Mouse (Mus musculus): ENCODE data around the gene Krt20. TPM values are rescaled to one million over a fixed set of nuclear protein-coding genes. Genes with fewer than 3 reads are reported as not detected.
A peak's percentile ranks its signal among the peaks of the same experiment; 100 is the strongest.

Krt20 gene
- polyA plus RNA-seq, 1 experiment = 63.6 TPM

GRCm38 (mm10) chr11:99413247-99413646 lies 24.7 kb downstream of the Krt20 start:
- DNase-seq (ENCODE audit: low spot score) = no peak

DNA sequence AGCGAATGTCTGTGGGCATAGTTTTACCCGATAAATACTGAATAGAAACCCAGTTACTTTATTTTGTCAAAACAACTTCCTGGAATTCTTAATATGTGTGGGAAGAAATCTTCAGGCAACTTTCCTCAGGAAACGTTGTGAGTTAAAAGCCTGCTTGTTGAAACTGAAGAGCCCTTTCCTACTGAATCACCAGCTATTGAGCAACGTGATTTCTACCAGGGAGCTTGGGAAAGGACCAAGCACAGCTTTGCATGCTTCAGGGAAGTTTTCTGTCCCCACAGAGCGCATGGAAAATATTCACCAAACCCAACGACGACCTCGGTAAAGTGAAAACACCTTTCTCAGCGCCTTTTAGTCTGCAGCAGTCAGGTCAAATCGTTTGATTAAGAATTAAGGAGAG lies 31.8 kb downstream of the Krt20 start:
- no peak for DNase-seq (ENCODE audit: low spot score)

- DNase-seq (ENCODE audit: low spot score) = no peak
Observed at GRCm38 (mm10) chr11:99399956-99400549, 37.9 kb downstream of the Krt20 start.

- no peak for DNase-seq (ENCODE audit: low spot score)
Observed at GRCm38 (mm10) chr11:99398832-99399231, 39.1 kb downstream of the Krt20 start.

DNA sequence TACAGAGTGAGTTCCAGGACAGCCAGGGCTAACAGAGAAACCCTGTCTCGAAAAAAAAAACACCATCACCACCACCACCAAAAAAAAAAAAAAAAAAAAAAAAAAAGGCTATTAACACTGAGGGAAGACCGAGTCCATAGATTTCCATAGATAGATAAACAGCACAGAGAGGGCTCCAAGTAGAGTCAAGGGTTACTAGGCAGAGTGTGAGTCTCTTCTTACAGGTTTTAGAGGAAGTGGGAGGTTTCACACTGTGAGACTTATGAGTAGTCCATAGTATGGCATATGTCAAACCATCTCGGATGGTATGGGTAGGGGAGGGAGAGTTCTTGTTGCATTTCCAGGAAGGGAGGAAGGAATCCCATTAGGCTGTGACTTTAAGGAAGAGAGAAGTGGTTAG lies 39.9 kb downstream of the Krt20 start:
- DNase-seq (ENCODE audit: low spot score) = no peak

DNA sequence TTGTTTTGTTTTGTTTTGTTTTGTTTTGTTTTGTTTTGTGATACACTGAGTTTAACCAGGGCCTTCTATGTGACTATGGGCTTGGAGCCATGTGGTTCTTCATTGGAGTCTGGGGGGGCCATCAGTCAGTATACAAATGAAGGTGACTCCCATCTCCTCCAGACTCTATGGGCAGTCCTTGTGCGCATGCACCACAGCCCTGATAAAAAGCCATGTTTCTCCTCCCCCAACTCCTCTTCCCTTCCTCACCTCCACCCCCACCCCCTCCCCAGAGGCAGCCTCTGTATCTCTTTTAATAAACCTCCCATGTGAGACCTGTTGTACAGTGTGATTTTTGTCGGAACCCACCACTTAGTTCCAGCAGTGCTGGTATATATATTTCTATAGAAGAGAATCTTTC lies 41.3 kb downstream of the Krt20 start:
- no peak for DNase-seq (ENCODE audit: low spot score)

GRCm38 (mm10) chr11:99396034-99396433 lies 41.9 kb downstream of the Krt20 start:
- no peak for DNase-seq (ENCODE audit: low spot score)

DNA sequence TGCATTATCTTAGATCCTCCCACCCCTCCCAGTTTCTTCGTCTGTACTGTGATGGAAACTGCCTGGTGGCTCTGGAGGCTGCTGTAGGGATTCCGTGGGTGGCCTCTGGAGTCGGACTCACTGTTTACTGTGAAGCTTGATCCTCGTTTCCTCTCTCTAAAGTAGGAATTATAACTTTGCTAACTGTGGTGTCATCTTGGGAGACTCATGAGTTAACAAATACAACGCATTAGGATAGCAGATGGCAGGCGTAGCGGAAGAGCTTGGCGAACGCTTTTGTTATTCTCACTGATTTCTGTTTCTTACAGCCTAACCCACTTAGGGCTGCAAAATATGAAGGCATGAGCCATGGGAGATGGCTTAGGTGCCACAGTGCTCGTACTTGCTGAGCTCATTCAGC lies 45.5 kb downstream of the Krt20 start:
- DNase-seq (ENCODE audit: low spot score) = no peak

DNA sequence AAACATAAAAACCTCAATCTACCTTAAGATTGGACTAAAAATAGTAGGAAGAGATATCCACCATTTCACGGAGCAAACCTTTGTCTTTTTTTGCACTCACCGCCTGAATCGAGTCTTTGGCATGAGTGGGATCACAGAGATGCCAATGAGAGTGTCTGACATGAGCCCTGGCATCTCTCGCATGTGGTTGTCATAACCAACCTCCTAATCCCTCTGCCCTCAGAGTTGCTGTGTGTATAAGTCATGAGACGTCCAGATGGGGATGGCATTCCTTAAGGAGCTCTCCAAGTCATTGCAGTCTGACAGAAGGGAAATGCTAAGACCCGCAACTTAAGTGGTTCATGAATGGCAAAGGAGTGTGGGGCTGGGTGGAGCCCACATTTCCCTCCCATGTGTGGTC lies 46.6 kb downstream of the Krt20 start:
- no peak for DNase-seq (ENCODE audit: low spot score)

DNA sequence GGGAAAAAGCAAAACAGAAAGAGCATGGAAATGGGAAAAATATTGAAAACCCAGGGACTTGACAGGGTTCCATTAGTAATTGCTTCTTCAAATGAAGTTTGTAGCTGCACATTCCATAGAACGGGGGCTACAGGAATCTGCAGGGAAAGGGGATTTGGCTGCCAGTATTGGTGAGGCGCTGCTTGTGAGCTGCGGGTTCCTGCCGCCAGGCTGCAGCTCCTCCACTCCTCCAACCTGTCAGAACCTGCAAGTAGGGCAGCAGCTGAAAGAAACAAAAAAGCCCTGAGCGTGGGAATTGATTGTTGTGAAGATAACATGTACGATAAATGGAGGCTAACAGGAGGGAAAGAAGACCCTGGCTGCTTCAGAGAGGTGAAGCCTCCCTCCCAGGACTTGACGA lies 47.1 kb downstream of the Krt20 start:
- DNase-seq (ENCODE audit: low spot score) = no peak

DNA sequence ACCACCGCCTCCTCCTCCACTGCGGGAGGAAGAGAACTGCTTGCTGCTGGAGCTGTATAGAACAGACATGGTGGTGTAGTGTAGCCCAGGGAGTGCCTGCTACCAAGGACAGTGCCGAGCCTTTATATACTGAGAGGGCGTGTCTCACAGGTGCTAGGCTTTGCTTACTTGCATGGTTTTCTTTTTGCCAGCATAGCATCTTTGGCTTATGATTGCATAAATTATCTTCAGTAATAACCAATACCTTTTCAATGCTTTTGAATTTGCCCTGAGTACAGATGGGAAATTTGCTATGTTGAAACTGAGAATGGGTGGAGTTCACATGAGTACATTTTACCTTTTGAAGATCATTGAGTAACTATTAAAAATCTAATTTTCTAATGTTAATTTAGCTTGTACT lies 48.7 kb downstream of the Krt20 start, which contains the start of gene Krt10:
Gene Krt10 (minus strand): TSS at position 101 of the 400 bp plus-strand sequence.
- no peak for DNase-seq (ENCODE audit: low spot score)

- DNase-seq (ENCODE audit: low spot score) = no peak
Observed at GRCm38 (mm10) chr11:99388661-99389060, 49.3 kb downstream of the Krt20 start.

DNA sequence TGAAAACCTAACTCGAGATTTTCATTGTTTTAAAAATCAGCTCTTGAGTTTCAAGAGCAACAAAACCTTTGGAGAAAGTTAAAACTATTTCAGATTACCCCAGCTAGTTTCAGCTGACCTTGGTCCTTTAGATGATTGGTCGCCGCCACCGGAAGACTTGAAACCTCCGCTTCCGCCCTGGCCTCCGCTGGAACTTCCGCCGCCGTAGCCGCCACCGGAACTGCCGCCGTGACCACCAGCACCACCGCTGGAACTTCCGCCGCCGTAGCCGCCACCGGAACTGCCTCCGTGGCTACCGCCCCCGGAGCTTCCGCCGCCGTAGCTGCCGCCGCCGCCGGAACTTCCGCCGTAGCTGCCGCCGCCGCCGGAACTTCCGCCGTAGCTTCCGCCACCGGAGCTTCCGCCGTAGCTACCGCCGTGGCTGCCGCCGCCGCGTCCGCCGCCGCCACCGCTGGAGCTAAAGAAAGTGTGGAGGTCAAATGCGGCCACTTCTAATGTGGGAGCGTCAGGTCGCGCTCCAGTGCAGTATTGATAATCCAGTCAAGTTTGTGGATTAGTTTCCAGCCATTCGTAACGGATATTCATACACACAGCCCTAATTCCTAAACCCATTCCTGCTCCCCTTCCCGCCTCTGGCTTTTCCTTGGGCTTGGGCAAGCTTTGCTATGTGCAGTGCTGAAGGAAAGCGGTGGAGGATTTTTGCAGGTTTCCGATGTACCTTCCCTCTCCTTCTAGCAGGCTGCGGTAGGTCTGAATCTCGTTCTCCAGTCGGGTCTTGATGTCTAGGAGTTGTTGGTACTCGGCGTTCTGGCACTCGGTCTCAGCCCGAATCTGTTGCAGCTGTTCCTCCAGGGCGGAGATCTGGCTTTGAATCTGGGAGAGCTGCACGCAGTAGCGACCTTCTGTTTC lies 51.9 kb downstream of the Krt20 start:
- DNase-seq (ENCODE audit: low spot score) = peak; percentile 84

DNA sequence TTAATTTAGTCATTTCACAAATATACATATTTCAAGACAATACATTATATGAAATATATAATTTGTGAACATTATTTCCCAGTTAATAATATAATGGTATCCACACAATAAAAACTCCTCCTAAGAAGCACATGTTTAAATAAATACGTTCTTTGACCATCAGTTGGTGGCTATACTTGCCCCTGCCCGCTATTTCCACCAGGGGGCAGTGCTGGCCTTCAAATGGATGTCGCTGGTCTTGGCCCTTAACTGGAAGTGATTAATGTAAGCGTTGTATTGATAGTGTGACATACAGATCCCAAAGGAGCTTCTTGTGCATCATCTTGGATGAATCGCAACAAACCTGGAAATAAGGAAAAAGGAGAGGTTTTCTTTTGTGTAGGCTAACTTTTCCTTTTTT lies 58.4 kb downstream of the Krt20 start:
- DNase-seq (ENCODE audit: low spot score) = peak; percentile 42

Other genes starting within 250 kb of the Krt20 start
- 60.3 and 81.1 TPM in 2 replicates for gene Smarce1, start 207.1 kb downstream of the Krt20 start, polyA plus RNA-seq (2012; rRNA removed)
- 0.23 and 0.27 TPM in 2 replicates for gene Krt222, start 194.1 kb downstream of the Krt20 start, polyA plus RNA-seq (2012; rRNA removed)
- gene Krt24, start 152.9 kb downstream of the Krt20 start, polyA plus RNA-seq (2012; rRNA removed) = not detected in 2 replicates
- gene Krt25, start 115.2 kb downstream of the Krt20 start, polyA plus RNA-seq (2012; rRNA removed) = not detected in 2 replicates
- not detected in 2 replicates for gene Krt26, start 100.2 kb downstream of the Krt20 start, polyA plus RNA-seq (2012; rRNA removed)
- not detected in 2 replicates for gene Krt27, start 87.0 kb downstream of the Krt20 start, polyA plus RNA-seq (2012; rRNA removed)
- gene Krt28, start 63.2 kb downstream of the Krt20 start, polyA plus RNA-seq (2012; rRNA removed) = not detected in 2 replicates
- 9.1 and 11.0 TPM in 2 replicates for gene Krt10, start 48.8 kb downstream of the Krt20 start, polyA plus RNA-seq (2012; rRNA removed)
- 0.15 and 0.18 TPM in 2 replicates for gene Krt12, start 15.9 kb downstream of the Krt20 start, polyA plus RNA-seq (2012; rRNA removed)
- 3.4 and 4.2 TPM in 2 replicates for gene Krt23, start 55.0 kb upstream of the Krt20 start, polyA plus RNA-seq (2012; rRNA removed)
- not detected in 2 replicates for gene Krt39, start 83.2 kb upstream of the Krt20 start, polyA plus RNA-seq (2012; rRNA removed)
- not detected in 2 replicates for gene Krt40, start 105.0 kb upstream of the Krt20 start, polyA plus RNA-seq (2012; rRNA removed)
- gene Krtap3-3, start 112.7 kb upstream of the Krt20 start, polyA plus RNA-seq (2012; rRNA removed) = not detected in 2 replicates
- gene Krtap3-2, start 118.7 kb upstream of the Krt20 start, polyA plus RNA-seq (2012; rRNA removed) = not detected in 2 replicates
- gene Gm11939, start 121.3 kb upstream of the Krt20 start, polyA plus RNA-seq (2012; rRNA removed) = not detected in 2 replicates
- not detected in 2 replicates for gene Krtap3-1, start 128.5 kb upstream of the Krt20 start, polyA plus RNA-seq (2012; rRNA removed)
- gene Krtap1-5, start 142.9 kb upstream of the Krt20 start, polyA plus RNA-seq (2012; rRNA removed) = 0.22 TPM in 1 of 2 replicates, not detected in the other
- gene Krtap1-4, start 145.5 kb upstream of the Krt20 start, polyA plus RNA-seq (2012; rRNA removed) = not detected in 2 replicates
- gene Krtap1-3, start 153.2 kb upstream of the Krt20 start, polyA plus RNA-seq (2012; rRNA removed) = not detected in 2 replicates
- not detected in 2 replicates for gene Krtap9-3, start 160.0 kb upstream of the Krt20 start, polyA plus RNA-seq (2012; rRNA removed)
- gene Gm11938, start 165.2 kb upstream of the Krt20 start, polyA plus RNA-seq (2012; rRNA removed) = not detected in 2 replicates
- gene Gm11937, start 172.0 kb upstream of the Krt20 start, polyA plus RNA-seq (2012; rRNA removed) = not detected in 2 replicates
- gene Krtap2-4, start 176.7 kb upstream of the Krt20 start, polyA plus RNA-seq (2012; rRNA removed) = not detected in 2 replicates
- 0.18 TPM in 1 of 2 replicates, not detected in the other for gene Gm11562, start 182.3 kb upstream of the Krt20 start, polyA plus RNA-seq (2012; rRNA removed)
- gene Krtap4-1, start 190.1 kb upstream of the Krt20 start, polyA plus RNA-seq (2012; rRNA removed) = not detected in 2 replicates
- gene Krtap4-2, start 196.9 kb upstream of the Krt20 start, polyA plus RNA-seq (2012; rRNA removed) = not detected in 2 replicates
- not detected in 2 replicates for gene Krtap4-7, start 205.9 kb upstream of the Krt20 start, polyA plus RNA-seq (2012; rRNA removed)
- gene Gm11555, start 212.1 kb upstream of the Krt20 start, polyA plus RNA-seq (2012; rRNA removed) = not detected in 2 replicates
- not detected in 2 replicates for gene Gm11563, start 220.8 kb upstream of the Krt20 start, polyA plus RNA-seq (2012; rRNA removed)
- not detected in 2 replicates for gene Krtap4-6, start 227.8 kb upstream of the Krt20 start, polyA plus RNA-seq (2012; rRNA removed)